Mouse (Mus musculus) lung, adult 2 months (tissue): Measurements from ENCODE around the gene Frmd8. TPM values are rescaled to one million over a fixed set of nuclear protein-coding genes. Genes with fewer than 3 reads are reported as not detected.
A peak's percentile ranks its signal among the peaks of the same experiment; 100 is the strongest.

Experiments
- DNase-seq: peaks from one replicate; pipeline ENCODE4 v3.0.0; 2022
- H3K4me1 ChIP-seq: fragments of 200-500 bp; 2 replicates; pipeline ENCODE4 v1.6.1; 2011; ENCODE audit warnings: low read length; ENCODE audit not compliant: control insufficient read depth, insufficient read depth
- H3K4me3 ChIP-seq: fragments of 200-500 bp; replicated peaks from 2 replicates; pipeline ENCODE3; 2011; ENCODE audit warnings: low read depth, mild to moderate bottlenecking, control low read depth, low read length; ENCODE audit errors: extremely low read depth
- CTCF ChIP-seq: fragments of 200-500 bp; IDR thresholded peaks from 2 replicates; pipeline ENCODE4 v1.5.1; 2011; ENCODE audit warnings: mild to moderate bottlenecking, low read length, control low read depth; ENCODE audit not compliant: insufficient read depth
- POLR2A ChIP-seq: fragments of 200-500 bp; IDR thresholded peaks from 2 replicates; pipeline ENCODE4 v1.6.1; 2011; ENCODE audit warnings: low read depth, mild to moderate bottlenecking, control low read depth, low read length, borderline replicate concordance; ENCODE audit errors: extremely low read depth
- WGBS: fragments of 180-500 bp; shearing (Covaris S2); methylation state at CpG from one replicate; pipeline ENCODE4 v1.1.7; 2018; 5-methylcytosine and 5-hydroxymethylcytosine counted together
- polyA plus RNA-seq: library from polyadenylated mRNA; depleted of rRNA; stranded (reverse); fragments of >200 nt; gene quantifications from 2 replicates; pipeline ENCODE4 v1.2.3, GENCODE M21; 2012

Frmd8 gene
- polyA plus RNA-seq, 1 experiment = 37.8 TPM

GRCm38 (mm10) chr19:5827456-5828154, 47.5 kb downstream of the Frmd8 start:
- peak; percentile 61 for DNase-seq
- Histone ChIP-seq H3K4me3 (no peak overlapping the region), H3K4me1 (peaks cover 19% of the 10 kb centered on the region)
- WGBS = 46% methylated on average over 9 of the region's 9 CpGs
- no peak for TF ChIP-seq CTCF

- DNase-seq = no peak
- TF ChIP-seq CTCF (no peak), POLR2A (peak; percentile 41; the same call in 1 of the 2 replicates)
- peaks cover 19% of the 10 kb centered on the region for H3K4me1 ChIP-seq
- WGBS = 71% methylated on average over 6 of the region's 6 CpGs
- no peak overlapping the region for H3K4me3 ChIP-seq
Measured at GRCm38 (mm10) chr19:5827044-5827443, 48.0 kb downstream of the Frmd8 start.

GRCm38 (mm10) chr19:5826731-5827002, 48.4 kb downstream of the Frmd8 start:
- no peak for DNase-seq
- no peak overlapping the region for H3K4me3 ChIP-seq
- TF ChIP-seq CTCF (no peak), POLR2A (no peak)
- H3K4me1 ChIP-seq = peaks cover 19% of the 10 kb centered on the region
- 55% methylated on average over 4 of the region's 4 CpGs for WGBS

GRCm38 (mm10) chr19:5825901-5826730, 49.0 kb downstream of the Frmd8 start:
- WGBS = 82% methylated on average over 5 of the region's 5 CpGs
- TF ChIP-seq CTCF = no peak
- TF ChIP-seq POLR2A = no peak
- DNase-seq = no peak
- Histone ChIP-seq H3K4me3 (no peak overlapping the region), H3K4me1 (peaks cover 19% of the 10 kb centered on the region)

- no peak overlapping the region for H3K4me3 ChIP-seq
- 67% methylated on average over 10 of the region's 10 CpGs for WGBS
- H3K4me1 ChIP-seq = peaks cover 19% of the 10 kb centered on the region
- TF ChIP-seq CTCF (no peak), POLR2A (no peak)
- no peak for DNase-seq
Measured at GRCm38 (mm10) chr19:5824826-5825617, 50.1 kb downstream of the Frmd8 start.

- Histone ChIP-seq H3K4me3 (no peak overlapping the region), H3K4me1 (peaks cover 23% of the 10 kb centered on the region)
- 43% methylated on average over 22 of the region's 22 CpGs for WGBS
- no peak for TF ChIP-seq CTCF
- TF ChIP-seq POLR2A = no peak
- DNase-seq = no peak
Measured at GRCm38 (mm10) chr19:5824043-5824825, 50.8 kb downstream of the Frmd8 start.

- no peak overlapping the region for H3K4me3 ChIP-seq
- no peak for DNase-seq
Measured at GRCm38 (mm10) chr19:5823266-5823839, 51.7 kb downstream of the Frmd8 start.

GRCm38 (mm10) chr19:5822834-5823205, 52.3 kb downstream of the Frmd8 start:
- DNase-seq = no peak
- whole genome bisulfite sequencing = 57% methylated on average over 7 of the region's 7 CpGs
- H3K4me1 ChIP-seq = peaks cover 29% of the 10 kb centered on the region

More at GRCm38 (mm10) chr19:5823266-5823839, 51.7 kb downstream of the Frmd8 start:
- no peak for TF ChIP-seq CTCF
- TF ChIP-seq POLR2A = 0 out of 2 replicates have a peak, but pooled peaks have one; percentile 16
- peaks cover 26% of the 10 kb centered on the region for H3K4me1 ChIP-seq
- WGBS = 28% methylated on average over 9 of the region's 9 CpGs

GRCm38 (mm10) chr19:5822174-5822833, 52.8 kb downstream of the Frmd8 start:
- DNase-seq = no peak
- TF ChIP-seq POLR2A (no peak; the same call in 1 of the 2 replicates), CTCF (no peak)
- H3K4me3 ChIP-seq = no peak overlapping the region
- peaks cover 29% of the 10 kb centered on the region for H3K4me1 ChIP-seq
- WGBS = 40% methylated on average over 12 of the region's 12 CpGs

More at GRCm38 (mm10) chr19:5822834-5823205, 52.3 kb downstream of the Frmd8 start:
- no peak overlapping the region for H3K4me3 ChIP-seq
- TF ChIP-seq CTCF (no peak), POLR2A (no peak)
